ENCODE assay signal across 11 mouse cellular contexts in genomic region chr5:135812991-135813390, GRCm38 (mm10). TPM values are rescaled to one million over a fixed set of nuclear protein-coding genes. Genes with fewer than 3 reads are reported as not detected.
DNase-seq lines count a peak whose midpoint lies in the region.
"Had no signal": no experiment of that assay in that cellular context is flagged by ENCODE, and none has a peak within 500 bp of the region (broad histone marks: within the 10 kb centered on the region; RNA-seq: fewer than 3 reads in every experiment).

No protein-coding gene starts in this region.

- peak; percentile 53 for DNase-seq in layer of hippocampus, adult 11-12 months (ENCODE audit: low spot score)
- DNase-seq in layer of hippocampus, adult 9-10 months (ENCODE audit: low spot score): no peak
- peak; percentile 86 for DNase-seq in cerebellum, adult 8-10 months
- peak; percentile 65 to 77 for DNase-seq in layer of hippocampus, adult 18-20 months (ENCODE audit: low spot score in 2 of 2)
- DNase-seq in right cerebral cortex, postnatal 10 days (ENCODE audit: low spot score in 2 of 2): peak; percentile 88 to 91
- no peak for DNase-seq in kidney, postnatal 25 days
- no peak for DNase-seq in urinary bladder, adult 18-20 months (ENCODE audit: low spot score in 2 of 2)
- DNase-seq in gastrocnemius, adult 18-20 months (ENCODE audit: low spot score): no peak
- DNase-seq: lung, embryonic 14.5 days; thymus, postnatal 36 days had no signal

RNA-seq across cellular contexts. Expression of gene Srrm3, which starts 6.3 kb away (rescaled TPM):
- total RNA-seq in layer of hippocampus, adult 18-20 months (2021): 10 to 100 TPM; 75.2 to 77.7 TPM
- not detected for total RNA-seq in gastrocnemius, adult 18-20 months (2021)
- total RNA-seq: hematopoietic stem cell, adult 5-6 weeks had no signal

RNA-seq across cellular contexts. Expression of gene Mdh2, which starts 34.7 kb away (rescaled TPM):
- total RNA-seq in layer of hippocampus, adult 18-20 months (2021): 100 to 1,000 TPM; 398 to 413 TPM
- 1,000 to 10,000 TPM in 1 of 2 experiments, 100 to 1,000 TPM in 1; 959 to 1,045 TPM for total RNA-seq in gastrocnemius, adult 18-20 months (2021)

RNA-seq across cellular contexts. Expression of gene Styxl1, which starts 34.8 kb away (rescaled TPM):
- not detected for total RNA-seq in layer of hippocampus, adult 18-20 months (2021)
- total RNA-seq in gastrocnemius, adult 18-20 months (2021): not detected
- total RNA-seq: hematopoietic stem cell, adult 5-6 weeks had no signal

Comparison
In these comparisons a context has a peak if more than half of its experiments do, and no peak if none do; other contexts are left out.
1. DNase-seq: peak in layer of hippocampus, adult 11-12 months (single experiment), cerebellum, adult 8-10 months (single experiment), layer of hippocampus, adult 18-20 months (2 of 2) and right cerebral cortex, postnatal 10 days (2 of 2); none in layer of hippocampus, adult 9-10 months (single experiment), kidney, postnatal 25 days (0 of 2), urinary bladder, adult 18-20 months (0 of 2) and gastrocnemius, adult 18-20 months (single experiment).
2. RNA of gene Srrm3, which starts 6.3 kb away (total RNA-seq): 75.2 to 77.7 TPM in layer of hippocampus, adult 18-20 months; not detected in gastrocnemius, adult 18-20 months; every median in the first group is over 10 times any median in the second.